Mouse (Mus musculus) macrophage (primary cell): ENCODE data around the gene A030003K21Rik. TPM values are rescaled to one million over a fixed set of nuclear protein-coding genes. Genes with fewer than 3 reads are reported as not detected.
"Not testable (repeated sequence)": the region's sequence is repeated elsewhere in the genome, so short reads cannot be mapped to it uniquely, and the experiment has no call there.

Source experiments
- H3K27ac ChIP-seq: fragments of 350-480 bp; formaldehyde crosslinking; 2 replicates; pipeline ENCODE4 v1.9.0; 2021
- H3K36me3 ChIP-seq: fragments of 350-480 bp; formaldehyde crosslinking; 2 replicates; pipeline ENCODE4 v1.9.0; 2021; ENCODE audit errors: inconsistent target
- H3K4me3 ChIP-seq: fragments of 350-480 bp; formaldehyde crosslinking; 2 replicates; pipeline ENCODE4 v1.9.0; 2021; ENCODE audit errors: inconsistent target
- H3K79me2 ChIP-seq: fragments of 350-480 bp; formaldehyde crosslinking; 2 replicates; pipeline ENCODE4 v1.9.0; 2021; ENCODE audit errors: inconsistent target
- WGBS: methylation state at CpG from one replicate; pipeline ENCODE4 v1.1.7; 2026; ENCODE audit warnings: inconsistent platforms; ENCODE audit not compliant: missing documents; 5-methylcytosine and 5-hydroxymethylcytosine counted together
- polyA plus RNA-seq: library from polyadenylated mRNA; stranded (reverse); fragments of 250-400 nt; gene quantifications from 3 replicates; pipeline ENCODE4 v1.2.4, GENCODE M21; 2018; ENCODE audit warnings: inconsistent platforms

The A030003K21Rik gene
- polyA plus RNA-seq, 1 experiment from 2014 or later = not detected

DNA sequence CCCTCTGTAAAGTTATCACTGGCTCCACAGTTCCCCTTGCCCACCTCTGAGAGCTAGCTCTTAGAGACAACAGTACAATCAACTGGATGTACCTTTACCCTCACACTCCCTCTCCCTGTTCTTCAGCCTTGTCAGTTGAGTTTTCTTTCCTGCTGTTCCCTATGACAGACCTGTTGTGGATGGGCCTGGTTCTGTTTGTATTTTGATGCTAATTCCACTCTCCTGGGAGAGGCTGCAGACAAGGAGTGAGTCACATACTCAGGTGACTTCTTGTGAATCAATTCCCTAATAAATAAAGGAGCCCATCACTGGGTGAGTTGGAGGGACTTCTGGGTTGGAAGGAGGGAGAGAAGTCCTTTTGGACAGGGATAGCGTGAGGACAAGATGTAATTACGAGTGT is 5.4 kb upstream of the A030003K21Rik start:
- no peak overlapping the region for H3K27ac ChIP-seq
- H3K36me3 ChIP-seq = no peaks in the 10 kb centered on the region
- H3K79me2 ChIP-seq = no peaks in the 10 kb centered on the region
- H3K4me3 ChIP-seq = no peak overlapping the region
- 93% methylated on average over 2 of the region's 2 CpGs for WGBS

DNA sequence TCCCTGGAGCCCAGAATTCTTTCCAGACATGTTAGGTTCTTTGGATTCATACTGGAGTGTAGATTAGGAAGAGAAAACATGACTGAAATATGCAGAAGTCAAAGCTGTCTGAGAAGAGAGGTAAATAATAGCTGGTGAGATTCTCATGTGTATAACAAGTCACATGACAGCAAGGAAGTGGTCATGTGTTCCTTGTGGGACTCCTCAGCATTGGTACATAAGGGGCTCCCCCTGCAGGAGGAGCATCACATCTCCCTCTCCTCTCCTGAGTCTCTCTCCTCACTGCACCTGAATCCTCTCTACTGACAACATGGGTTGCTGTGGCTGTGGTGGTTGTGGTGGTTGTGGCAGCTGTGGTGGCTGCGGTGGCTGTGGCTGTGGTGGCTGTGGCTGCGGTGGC is 2.8 kb upstream of the A030003K21Rik start:
- not testable (repeated sequence) for H3K4me3 ChIP-seq, H3K79me2 ChIP-seq, H3K27ac ChIP-seq, H3K36me3 ChIP-seq
- no CpG with 5 or more reads among the region's 2 CpGs for WGBS

DNA sequence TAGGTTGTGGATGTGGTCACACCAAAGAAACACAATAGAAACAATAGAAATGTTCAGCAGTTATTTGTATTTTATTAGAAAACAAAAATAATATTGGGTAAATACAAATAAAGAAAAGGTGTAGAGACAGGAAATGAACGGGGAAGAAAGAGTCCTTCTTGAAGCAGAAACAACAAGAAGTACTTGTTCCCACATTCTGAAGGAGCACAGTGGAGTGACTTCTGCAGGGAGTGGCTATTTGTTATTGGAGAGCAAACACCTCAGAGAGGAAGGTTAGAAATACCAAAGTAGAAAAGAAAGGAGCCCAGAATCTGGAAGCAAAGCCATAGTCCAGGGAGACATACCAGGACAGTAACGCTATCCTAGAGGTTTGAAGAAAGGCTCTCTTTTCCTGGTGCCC is 683 bp downstream of the A030003K21Rik start:
- not testable (repeated sequence) for H3K36me3 ChIP-seq, H3K27ac ChIP-seq, H3K79me2 ChIP-seq, H3K4me3 ChIP-seq
- WGBS = 63% methylated on average over 1 of the region's 2 CpGs

DNA sequence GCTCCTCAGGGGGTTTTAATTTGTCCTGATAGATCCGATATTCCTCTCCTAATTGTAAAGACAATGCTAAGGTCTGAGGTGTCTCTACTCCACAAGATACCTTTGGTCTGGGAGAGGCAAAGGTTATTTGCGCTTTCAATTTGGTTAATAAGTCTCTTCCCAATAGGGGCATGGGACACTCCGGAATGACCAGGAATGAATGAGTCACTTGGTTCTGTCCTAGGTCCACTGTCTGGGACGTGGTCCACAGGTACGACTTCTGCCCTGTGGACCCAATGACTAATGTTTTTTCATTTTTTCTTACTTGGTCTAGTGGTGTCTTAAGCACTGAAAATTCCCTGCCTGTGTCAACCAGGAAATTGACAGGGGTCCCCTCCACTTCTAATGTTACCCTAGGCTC is 4.5 kb downstream of the A030003K21Rik start:
- no peaks in the 10 kb centered on the region for H3K36me3 ChIP-seq
- 94% methylated on average over 5 of the region's 5 CpGs for WGBS
- H3K27ac ChIP-seq = no peak overlapping the region
- no peak overlapping the region for H3K4me3 ChIP-seq
- H3K79me2 ChIP-seq = no peaks in the 10 kb centered on the region

DNA sequence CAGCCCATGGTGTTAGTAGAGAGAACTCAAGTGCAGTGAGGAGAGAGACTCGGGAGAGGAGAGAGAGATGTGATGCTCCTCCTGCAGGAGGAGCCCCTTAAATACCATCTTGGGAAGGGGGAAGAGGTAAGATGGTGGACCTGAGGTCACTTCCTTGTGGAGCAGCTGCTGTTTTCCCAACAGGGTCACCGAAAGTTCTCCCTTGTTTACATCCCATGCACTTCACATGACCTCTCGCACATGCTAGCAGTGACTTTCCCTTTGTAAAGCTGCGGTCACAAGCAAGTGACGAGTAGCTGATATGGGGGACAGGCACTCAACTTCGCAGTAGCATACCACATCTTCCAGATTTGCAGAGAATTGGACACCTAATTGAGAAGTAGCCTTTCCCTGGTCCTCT is 11.9 kb downstream of the A030003K21Rik start, which contains the start of gene Gm6217:
TSS of gene Gm6217 (minus strand) at position 74 of the 400 bp plus-strand sequence.
- not testable (repeated sequence) for H3K36me3 ChIP-seq, H3K4me3 ChIP-seq, H3K79me2 ChIP-seq, H3K27ac ChIP-seq
- no CpG with 5 or more reads among the region's 6 CpGs for WGBS

DNA sequence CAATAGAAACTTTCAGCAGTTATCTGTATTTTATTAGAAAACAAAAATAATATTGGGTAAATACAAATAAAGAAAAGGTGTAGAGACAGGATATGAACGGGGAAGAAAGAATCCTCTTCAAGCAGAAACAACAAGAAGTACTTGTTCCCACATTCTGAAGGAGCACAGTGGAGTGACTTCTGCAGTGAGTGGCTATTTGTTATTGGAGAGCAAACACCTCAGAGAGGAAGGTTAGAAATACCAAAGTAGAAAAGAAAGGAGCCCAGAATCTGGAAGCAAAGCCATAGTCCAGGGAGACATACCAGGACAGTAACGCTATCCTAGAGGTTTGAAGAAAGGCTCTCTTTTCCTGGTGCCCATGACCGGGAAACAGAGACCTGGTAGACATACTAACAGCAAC is 12.6 kb downstream of the A030003K21Rik start:
- not testable (repeated sequence) for H3K4me3 ChIP-seq, H3K36me3 ChIP-seq, H3K27ac ChIP-seq, H3K79me2 ChIP-seq
- 83% methylated on average over 1 of the region's 3 CpGs for WGBS

DNA sequence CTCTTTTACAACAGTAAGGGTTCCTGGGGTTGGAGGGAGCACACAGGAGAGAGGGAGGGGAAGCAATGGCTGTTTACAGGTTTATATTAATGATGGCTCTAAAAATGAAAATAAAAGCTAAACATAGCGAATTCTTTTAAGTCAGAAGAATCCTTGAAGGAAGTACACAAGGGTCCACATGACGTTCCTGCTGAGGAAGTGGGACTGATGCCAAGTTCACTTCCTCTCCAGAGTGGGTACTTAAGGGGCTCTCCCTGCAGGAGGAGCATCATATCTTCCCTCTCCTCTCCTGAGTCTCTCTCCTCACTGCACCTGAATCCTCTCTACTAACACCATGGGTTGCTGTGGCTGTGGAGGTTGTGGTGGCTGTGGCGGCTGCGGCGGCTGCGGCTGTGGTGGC is 18.5 kb downstream of the A030003K21Rik start, which contains the start of gene A030014E15Rik:
TSS of gene A030014E15Rik (plus strand) at position 268 of the 400 bp plus-strand sequence.
- H3K27ac ChIP-seq = no peak within 1 kb of the TSS
- no peaks in the 10 kb centered on the region for H3K79me2 ChIP-seq
- H3K36me3 ChIP-seq = no peaks in the 10 kb centered on the region
- WGBS = 38% methylated on average over 2 of the region's 6 CpGs
- H3K4me3 ChIP-seq = no peak within 1 kb of the TSS

DNA sequence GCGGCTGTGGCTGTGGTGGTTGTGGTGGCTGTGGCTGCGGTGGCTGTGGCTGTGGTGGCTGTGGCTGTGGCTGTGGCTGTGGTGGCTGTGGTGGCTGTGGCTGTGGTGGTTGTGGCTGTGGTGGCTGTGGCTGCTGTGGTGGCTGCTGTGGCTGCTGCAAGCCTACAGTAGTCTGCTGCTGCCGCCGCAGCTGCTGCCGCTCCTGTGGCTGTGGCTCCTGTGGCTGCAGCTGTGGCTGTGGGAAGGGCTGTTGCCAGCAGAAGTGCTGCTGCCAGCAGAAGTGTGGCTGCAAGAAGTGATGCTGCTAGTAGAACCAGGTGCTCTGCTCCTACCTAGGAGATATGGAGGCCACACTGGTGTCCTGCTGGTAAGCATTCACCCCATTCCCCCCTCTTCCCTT is 29.8 kb downstream of the A030003K21Rik start:
- not testable (repeated sequence) for H3K4me3 ChIP-seq
- WGBS = 66% methylated on average over 5 of the region's 5 CpGs

DNA sequence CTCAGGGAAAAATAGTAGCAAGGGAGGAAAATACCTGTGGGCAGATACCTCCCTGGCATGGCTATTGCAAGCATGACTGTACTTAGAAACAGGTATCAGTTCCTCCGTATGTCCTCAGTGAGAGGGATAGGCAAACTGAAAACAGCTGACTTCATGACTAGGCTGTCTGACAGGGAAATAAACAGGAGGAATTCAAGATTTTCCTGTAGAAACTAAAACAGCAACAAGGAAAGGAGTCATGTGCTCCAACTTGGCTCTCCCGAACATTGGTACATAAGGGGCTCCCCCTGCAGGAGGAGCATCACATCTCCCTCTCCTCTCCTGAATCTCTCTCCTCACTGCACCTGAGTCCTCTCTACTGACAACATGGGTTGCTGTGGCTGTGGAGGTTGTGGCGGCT is 30.2 kb downstream of the A030003K21Rik start, which contains the start of gene A030005L19Rik:
TSS of gene A030005L19Rik (plus strand) at position 301 of the 400 bp plus-strand sequence.
- WGBS = 89% methylated on average over 3 of the region's 3 CpGs
- H3K27ac ChIP-seq = no peak within 1 kb of the TSS
- H3K79me2 ChIP-seq = no peaks in the 10 kb centered on the region
- no peaks in the 10 kb centered on the region for H3K36me3 ChIP-seq
- H3K4me3 ChIP-seq = no peak within 1 kb of the TSS

More for the DNA sequence above, 29.8 kb downstream of the A030003K21Rik start:
- H3K36me3 ChIP-seq, H3K27ac ChIP-seq, H3K79me2 ChIP-seq: not testable (repeated sequence)

DNA sequence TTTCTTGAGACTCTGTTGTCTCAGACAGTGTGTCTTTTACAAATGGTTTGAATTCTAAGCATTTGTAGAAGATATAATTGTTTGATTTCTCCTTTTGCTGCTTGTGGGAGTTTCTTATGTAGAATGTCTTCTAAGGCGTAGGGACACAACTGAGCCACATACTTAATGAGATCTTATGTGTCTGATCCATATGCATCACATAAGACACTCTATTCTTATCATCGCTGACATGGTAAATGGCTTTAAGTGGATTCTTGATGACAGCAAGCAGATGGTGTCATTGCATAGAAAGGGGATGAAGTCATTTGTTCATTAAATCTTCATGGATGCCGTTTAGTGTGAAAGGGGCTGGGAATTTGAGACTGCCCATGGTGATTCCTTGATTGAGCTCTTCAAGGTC is 37.3 kb downstream of the A030003K21Rik start:
- Histone ChIP-seq H3K36me3 (peaks cover 11% of the 10 kb centered on the region; the same call in 1 of the 2 replicates), H3K79me2 (no peaks in the 10 kb centered on the region), H3K27ac (no peak overlapping the region), H3K4me3 (no peak overlapping the region)
- 97% methylated on average over 3 of the region's 3 CpGs for WGBS

DNA sequence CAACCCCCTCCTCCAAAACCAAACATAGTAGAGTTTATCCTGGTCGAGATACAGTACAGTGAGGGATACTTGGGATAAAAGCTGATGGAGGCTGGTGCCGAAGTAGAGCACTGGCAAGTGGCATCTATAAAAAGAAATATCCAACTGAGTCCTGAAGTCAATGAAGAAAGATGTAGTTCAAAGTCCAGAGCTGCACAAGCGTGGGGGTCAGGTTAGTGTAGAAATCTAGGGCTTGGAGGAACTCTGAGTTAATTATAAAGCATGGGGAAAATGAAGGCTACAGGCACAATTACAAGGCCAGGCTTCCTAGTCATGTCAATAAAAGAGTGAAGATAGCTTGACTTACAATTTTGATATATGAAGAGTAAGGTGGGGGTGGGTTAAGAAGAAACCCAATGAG is 42.0 kb downstream of the A030003K21Rik start:
- Histone ChIP-seq H3K36me3 (peaks cover 15% of the 10 kb centered on the region; the same call in 1 of the 2 replicates), H3K79me2 (no peaks in the 10 kb centered on the region), H3K4me3 (no peak overlapping the region), H3K27ac (no peak overlapping the region)
- WGBS = 94% methylated on average over 3 of the region's 3 CpGs

DNA sequence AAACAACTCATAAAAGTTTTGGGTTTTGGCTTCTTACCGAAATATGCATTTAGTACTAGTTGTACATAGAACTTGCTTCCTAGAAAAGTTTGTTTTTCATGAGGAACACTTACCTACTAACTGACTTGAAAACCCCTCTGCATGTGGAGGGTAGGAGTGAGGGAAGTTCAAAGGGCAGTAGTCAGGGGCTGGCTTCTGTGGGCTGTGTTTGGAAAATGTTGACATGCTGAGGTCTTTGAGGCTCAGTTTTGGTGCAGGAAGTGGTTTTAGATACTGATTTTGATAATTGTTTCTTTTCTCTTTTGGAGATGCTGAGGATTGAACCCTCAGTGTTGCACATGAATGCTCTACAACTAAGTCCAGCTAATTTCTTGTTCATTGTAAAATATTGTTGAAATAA is 42.6 kb downstream of the A030003K21Rik start:
- Histone ChIP-seq H3K79me2 (no peaks in the 10 kb centered on the region), H3K4me3 (no peak overlapping the region), H3K27ac (no peak overlapping the region), H3K36me3 (peaks cover 21% of the 10 kb centered on the region; the same call in 1 of the 2 replicates)
- WGBS = 82% methylated on average over 1 of the region's 1 CpGs

DNA sequence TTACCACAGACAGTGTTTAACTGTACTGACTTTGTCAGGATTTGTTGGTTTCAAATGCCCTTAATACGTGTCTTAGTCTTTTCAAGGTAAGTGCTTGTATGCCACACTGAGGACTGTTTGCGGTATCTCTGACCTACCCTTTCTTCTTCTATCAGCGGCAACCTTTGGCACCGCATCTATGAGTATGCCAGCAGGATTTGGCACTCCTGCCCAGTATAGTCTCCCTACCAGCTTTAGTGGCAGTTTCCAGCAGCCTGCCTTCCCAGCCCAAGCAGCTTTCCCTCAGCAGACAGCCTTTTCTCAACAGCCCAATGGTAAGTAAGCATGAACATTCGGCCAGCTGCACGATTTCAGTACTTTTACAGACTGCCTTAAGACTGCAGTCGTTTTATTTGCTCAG is 49.9 kb downstream of the A030003K21Rik start:
- Histone ChIP-seq H3K79me2 (no peaks in the 10 kb centered on the region), H3K4me3 (no peak overlapping the region), H3K27ac (no peak overlapping the region), H3K36me3 (peaks cover 44% of the 10 kb centered on the region)
- whole genome bisulfite sequencing = 96% methylated on average over 7 of the region's 7 CpGs
